Mouse (Mus musculus): ENCODE data around the gene Rbfox2.
"Not testable (repeated sequence)": the region's sequence is repeated elsewhere in the genome, so short reads cannot be mapped to it uniquely, and the experiment has no call there.

Rbfox2 gene

DNA sequence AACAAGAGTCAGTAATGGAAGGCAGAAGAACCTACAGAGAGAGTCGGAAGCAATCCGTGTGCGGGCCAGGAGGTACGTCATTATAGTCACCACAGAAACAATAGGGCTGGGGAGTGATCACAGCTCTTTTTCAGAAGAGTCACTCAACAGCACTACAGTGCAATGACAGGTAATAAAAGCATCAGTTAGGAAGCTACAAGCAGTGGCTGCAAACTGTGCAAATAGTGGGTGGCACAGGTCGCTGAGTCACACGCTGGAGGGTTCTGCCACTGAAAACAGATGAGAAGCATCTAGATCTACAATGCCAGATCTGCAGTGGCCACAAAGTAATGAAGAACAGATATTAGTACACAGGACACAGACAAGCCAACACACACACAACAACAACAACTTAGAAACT lies 32.9 kb downstream of the Rbfox2 start:
- no peak for DNase-seq (ENCODE audit: low spot score)

DNA sequence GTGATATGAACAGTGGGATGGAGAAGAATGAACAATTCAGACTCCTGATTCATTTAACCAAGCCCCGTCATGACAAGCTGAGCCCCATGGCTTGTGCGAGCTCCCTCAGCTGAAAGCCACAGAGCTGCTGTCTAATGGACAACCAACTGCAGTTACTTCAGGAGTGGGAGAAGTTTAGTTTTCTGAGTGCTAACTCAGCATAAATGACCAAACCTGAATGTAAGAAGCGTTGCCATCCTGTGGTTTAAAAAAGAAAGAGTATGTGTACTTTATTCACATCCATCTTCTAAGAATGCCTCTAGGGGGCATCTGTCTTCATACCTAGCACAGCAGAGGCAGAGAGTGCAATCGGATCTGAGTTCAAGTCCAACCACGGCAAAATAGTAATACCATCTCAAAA lies 35.5 kb downstream of the Rbfox2 start:
- DNase-seq (ENCODE audit: low spot score) = no peak

DNA sequence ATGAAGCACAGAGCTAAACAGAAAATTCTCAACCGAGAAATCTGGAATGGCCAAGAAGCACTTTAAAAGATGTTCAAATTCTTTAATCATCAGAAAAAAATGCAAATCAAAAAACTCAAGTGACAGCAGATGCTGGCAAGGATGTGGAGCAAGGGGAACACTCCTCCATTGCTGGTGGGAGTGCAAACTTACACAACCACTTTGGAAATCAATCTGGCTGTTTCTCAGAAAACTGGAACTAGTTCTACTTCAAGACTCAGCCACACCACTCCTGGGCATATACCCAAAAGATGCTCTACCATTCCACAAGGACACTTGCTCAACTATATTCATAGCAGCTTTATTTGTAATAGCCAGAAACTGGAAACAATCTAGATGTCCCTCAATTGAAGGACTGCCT lies 37.3 kb downstream of the Rbfox2 start:
- not testable (repeated sequence) for DNase-seq (ENCODE audit: low spot score)

- no peak for DNase-seq (ENCODE audit: low spot score)
These were observed 38.4 kb downstream of the Rbfox2 start for GRCm38 (mm10) chr15:77268415-77268814.

GRCm38 (mm10) chr15:77265318-77265717 lies 41.5 kb downstream of the Rbfox2 start:
- no peak for DNase-seq (ENCODE audit: low spot score)

DNA sequence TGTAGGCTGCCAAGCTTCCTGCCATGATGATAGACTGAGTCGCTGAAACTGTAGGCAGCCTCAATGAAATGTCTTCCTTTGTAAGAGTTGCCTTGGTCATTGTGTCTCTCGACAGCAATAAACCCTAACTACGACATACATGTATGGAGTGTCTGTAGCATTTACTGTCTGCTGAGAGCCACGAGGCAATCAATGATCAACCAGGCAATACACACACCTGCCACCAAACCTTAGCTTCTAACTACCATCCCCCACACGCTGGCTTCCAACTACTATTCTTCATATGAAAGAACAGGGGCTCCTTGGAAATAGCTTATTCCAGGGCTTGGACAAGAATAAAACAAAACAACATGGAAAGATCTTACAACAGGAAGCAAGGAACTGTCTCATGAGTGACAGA lies 42.5 kb downstream of the Rbfox2 start:
- no peak for DNase-seq (ENCODE audit: low spot score)

GRCm38 (mm10) chr15:77262782-77263181 lies 44.0 kb downstream of the Rbfox2 start:
- no peak for DNase-seq (ENCODE audit: low spot score)

DNA sequence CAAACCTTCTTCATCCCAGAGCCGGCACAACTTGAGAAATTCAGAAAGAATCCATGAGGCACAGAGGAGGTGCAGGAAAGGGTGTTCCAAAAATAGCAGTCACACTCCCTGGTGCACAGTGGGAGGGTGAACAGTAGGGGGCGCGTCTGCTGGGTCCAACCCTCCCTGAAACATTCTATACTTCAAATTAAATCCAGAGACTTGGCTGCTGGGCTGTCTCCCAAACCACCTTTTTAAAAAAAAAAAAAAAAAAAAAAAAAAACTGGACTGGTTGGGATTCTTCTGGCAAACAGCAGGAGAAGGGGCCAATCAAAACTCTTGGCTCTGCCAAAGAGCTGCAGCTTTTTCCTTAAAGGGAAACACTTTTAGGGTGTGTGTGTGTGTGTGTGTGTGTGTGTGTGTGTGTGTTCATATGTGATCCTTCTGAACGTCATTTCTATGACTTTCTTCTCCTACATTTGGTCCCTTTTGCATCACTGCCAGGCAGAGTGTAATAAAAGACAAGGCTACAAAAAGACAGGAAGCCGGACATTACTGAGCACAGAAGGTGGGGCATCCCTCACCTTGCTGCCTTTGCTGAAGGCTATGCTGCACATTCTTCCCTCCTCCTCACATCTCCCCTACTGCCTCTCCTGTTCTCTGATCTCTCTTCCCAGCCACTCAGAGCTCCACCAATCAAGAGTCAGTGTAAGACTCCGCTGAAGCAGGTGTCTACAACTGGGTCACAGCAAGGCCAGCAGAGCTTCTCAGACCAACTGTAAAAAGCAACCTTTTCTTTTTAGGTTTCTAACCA lies 49.2 kb downstream of the Rbfox2 start:
- peak; percentile 28 for DNase-seq (ENCODE audit: low spot score)

- DNase-seq (ENCODE audit: low spot score) = no peak
These were observed 50.0 kb downstream of the Rbfox2 start for GRCm38 (mm10) chr15:77256782-77257181.

GRCm38 (mm10) chr15:77254636-77255035 lies 52.2 kb downstream of the Rbfox2 start:
- DNase-seq (ENCODE audit: low spot score) = no peak

DNA sequence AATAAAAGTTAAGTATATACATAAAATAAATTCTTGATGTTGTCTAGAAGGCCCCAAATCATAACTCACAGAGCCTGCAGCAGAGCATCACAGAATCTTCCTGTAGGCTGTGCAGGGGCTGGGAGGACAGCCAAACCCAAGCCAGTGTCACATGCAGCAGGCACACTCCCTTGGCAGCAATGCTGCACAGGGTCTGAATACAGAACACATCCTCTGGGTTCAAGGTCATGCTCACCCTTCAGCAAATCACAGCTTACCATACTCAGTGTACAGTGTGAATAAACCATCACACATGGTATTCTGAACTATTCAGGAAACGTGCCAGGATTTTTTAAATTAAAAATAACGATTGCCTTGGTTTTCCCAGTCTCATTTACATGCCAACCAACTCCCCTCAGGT lies 52.7 kb downstream of the Rbfox2 start:
- DNase-seq (ENCODE audit: low spot score) = no peak

DNA sequence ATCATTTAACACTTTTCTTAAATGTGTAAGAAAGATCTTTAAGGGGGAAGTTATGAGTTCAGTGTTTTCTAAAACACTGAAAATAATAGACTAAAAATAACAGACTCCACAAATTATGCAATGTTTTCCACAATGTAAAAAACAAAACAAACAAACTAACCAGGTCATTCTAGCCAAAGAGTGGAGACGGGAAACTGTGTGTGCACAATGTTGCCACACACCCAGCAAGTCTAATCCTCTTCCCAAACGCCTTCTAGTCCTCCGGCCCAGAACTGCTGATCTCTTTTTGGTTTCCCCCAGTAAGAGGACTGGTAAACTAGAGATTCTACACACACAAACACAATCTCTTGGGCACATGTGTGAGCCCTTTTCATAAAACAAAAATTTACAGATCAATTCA lies 55.1 kb downstream of the Rbfox2 start:
- DNase-seq (ENCODE audit: low spot score) = no peak

DNA sequence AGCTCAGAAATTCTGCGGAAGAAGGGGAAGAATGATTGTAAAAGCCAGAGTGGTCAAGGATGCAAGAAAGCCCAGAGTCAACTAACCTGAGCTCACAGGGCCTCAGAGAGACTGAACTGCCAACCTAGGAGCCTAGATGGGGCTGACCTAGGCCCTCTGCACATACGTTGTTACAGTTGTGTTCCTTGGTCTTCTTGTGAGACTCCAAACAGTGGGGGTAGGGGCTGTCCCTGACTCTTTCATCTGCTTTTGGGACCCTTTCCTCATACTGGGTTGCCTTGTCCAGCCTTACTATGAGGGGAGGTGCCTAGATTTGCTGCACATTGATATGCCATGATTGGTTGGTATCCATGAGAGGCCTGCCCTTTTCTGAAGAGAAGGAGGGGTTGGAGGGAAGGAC lies 56.0 kb downstream of the Rbfox2 start:
- no peak for DNase-seq (ENCODE audit: low spot score)

DNA sequence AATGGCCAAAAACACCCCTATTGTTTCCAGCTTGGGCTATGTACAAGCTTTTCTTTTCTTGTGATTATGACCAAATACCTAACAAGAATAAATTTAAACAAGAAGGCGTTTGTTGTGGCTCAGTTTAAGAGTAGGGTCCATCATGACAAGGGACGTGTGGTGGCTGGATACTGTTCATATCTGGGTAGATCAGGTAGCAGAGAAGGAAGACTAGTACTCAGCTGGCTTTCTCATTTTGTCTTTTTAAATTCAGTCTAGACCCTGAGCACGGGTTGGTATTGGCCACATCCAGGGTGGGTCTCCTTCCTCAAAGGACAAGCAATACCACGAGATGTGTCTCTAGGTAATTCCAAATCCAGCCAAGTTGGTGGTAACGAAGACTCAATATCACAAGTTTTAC lies 57.4 kb downstream of the Rbfox2 start:
- no peak for DNase-seq (ENCODE audit: low spot score)

GRCm38 (mm10) chr15:77245418-77246365 lies 61.1 kb downstream of the Rbfox2 start:
- DNase-seq (ENCODE audit: low spot score) = no peak

DNA sequence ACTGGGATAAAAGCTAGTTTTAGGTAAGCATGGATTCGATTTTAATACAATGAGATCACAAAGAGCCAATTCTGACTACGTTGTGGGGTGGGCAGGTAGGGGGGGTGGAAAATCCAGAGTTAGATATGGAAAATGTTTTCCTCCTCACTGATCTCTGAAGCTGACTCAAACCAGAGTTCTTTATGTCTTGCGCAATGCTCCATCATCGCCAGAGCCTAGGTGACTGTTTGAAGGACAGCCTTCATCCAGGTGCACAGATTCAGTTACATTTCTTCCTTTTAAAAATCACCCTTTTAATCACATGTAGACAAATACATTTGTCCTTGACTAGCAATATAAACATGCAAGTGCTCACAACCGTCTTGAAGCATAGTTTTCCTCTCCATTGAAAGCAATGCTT lies 62.2 kb downstream of the Rbfox2 start:
- DNase-seq (ENCODE audit: low spot score) = no peak

GRCm38 (mm10) chr15:77243876-77244560 lies 62.8 kb downstream of the Rbfox2 start:
- DNase-seq (ENCODE audit: low spot score) = no peak

- DNase-seq (ENCODE audit: low spot score) = no peak
These were observed 66.2 kb downstream of the Rbfox2 start for GRCm38 (mm10) chr15:77240607-77241006.

GRCm38 (mm10) chr15:77239564-77239963 lies 67.2 kb downstream of the Rbfox2 start:
- no peak for DNase-seq (ENCODE audit: low spot score)

- no peak for DNase-seq (ENCODE audit: low spot score)
These were observed 69.1 kb downstream of the Rbfox2 start for GRCm38 (mm10) chr15:77237661-77238060.

- DNase-seq (ENCODE audit: low spot score) = no peak
These were observed 70.7 kb downstream of the Rbfox2 start for GRCm38 (mm10) chr15:77236055-77236567.

GRCm38 (mm10) chr15:77235551-77235950 lies 71.3 kb downstream of the Rbfox2 start:
- no peak for DNase-seq (ENCODE audit: low spot score)
